Mouse (Mus musculus): Measurements from ENCODE around the gene H2-D1.

The H2-D1 gene

DNA sequence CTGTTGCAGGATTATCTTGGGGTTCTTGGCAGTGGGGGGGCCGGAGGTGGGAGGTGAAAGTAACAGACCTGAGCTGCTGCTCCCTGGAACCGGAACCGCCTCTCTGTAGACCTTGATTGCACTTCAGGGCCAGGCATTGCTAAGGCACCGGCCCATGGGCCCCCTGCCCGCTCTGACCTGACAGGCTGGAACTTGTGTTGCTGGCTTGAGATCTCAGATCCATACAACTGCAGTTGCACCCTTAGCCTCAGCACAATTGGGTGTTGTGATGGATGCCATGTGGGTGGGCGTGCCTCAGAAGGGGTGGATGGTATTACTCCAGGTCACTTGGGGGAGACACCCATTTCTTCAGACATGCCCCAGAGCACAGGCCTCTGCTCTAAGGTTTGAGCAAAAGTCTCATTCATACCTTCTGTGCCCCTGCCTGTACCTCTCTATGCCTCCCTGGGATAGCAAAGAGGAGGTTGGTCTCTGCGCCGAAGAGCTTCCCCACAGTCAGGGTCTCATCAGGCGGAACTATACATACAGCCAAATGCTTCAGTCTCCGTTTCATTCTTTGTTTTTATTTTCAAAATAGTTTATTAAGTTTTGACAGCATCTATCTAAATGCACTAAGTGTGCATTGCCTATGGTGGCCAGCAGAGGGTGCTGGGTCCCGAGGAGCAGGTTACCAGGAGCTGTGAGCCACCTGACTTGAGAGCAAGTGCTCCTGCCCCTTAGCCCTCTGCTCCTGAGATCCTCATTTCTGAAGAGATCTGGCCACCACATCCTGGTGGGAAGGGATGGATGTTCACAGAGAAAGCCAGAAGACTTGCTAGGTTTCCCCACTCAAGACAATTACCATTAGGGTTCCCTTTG is 8.1 kb upstream of the H2-D1 start:
- CTCF ChIA-PET, result interaction anchor here (0.6 to 5.7 kb wide), 5 partner anchors 9 to 352 kb away, joined by 3 to 25 read pairs (median 7); no protein-coding TSS in a partner anchor

DNA sequence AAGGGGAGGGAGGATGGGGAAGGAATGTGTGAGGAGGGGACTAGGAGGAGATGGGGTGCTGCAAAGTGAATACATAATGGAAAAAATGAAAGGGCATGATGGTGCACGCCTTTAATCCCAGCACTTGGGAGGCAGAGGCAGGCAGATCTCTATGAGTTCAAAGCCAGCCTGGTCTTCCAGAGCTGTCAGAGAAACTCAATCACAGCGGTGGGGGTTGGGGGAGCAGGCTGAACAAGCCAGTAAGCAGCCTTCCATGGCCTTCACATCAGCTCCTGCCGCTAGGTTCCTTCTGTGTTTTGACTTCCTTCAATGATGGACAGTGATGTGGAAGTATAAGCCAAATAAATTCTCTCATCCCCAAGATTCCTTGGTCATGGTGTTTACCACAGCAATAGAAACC is 7.2 kb upstream of the H2-D1 start:
- CTCF ChIA-PET, result interaction anchor here (0.6 to 5.7 kb wide), 4 partner anchors 9 to 1298 kb away, joined by 3 to 25 read pairs (median 8); no protein-coding TSS in a partner anchor

DNA sequence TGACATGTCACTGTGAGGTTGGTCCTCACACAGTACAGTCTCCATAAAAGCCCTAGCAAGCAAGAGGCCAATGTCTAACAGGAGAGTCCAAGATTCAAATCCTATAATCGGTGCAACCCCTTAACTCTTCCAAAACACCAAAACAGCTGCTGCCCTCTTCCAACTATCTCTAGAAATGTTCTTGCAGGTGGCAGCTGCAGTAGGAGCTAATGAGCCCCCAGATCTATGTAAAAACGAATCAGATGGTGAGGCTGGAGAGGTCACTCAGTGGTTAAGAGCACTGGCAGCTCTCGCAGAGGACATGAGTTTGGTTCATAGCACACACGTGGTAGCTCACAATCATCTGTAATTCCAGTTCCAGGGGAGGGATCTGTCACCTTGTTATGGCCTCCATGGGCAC is 6.8 kb upstream of the H2-D1 start:
- CTCF ChIA-PET, result interaction anchor here (0.6 to 5.7 kb wide), 3 partner anchors 10 to 1299 kb away, joined by 3 to 25 read pairs (median 7); no protein-coding TSS in a partner anchor

DNA sequence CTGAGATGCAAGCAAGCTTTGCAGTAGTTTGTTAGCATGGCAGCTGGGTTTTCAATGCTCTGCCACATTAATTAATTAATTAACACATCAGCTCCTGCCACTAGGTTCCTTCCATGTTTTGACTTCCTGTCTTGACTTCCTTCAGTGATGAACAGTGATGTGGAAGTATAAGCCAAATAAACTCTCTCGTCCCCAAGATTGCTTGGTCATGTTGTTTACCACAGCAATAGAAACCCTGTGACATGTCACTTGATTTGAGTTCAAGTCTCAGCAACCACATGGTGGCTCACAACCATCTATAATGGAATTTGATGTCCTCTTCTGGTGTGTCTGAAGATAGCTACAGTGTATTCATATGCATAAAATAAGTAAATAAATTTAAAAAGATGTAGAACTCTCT is 5.2 kb upstream of the H2-D1 start:
- CTCF ChIA-PET, result interaction anchor here (0.5 to 5.7 kb wide), 5 partner anchors 16 to 305 kb away, joined by 3 to 25 read pairs (median 3); partner anchors contain the start of gene Ddx39b

DNA sequence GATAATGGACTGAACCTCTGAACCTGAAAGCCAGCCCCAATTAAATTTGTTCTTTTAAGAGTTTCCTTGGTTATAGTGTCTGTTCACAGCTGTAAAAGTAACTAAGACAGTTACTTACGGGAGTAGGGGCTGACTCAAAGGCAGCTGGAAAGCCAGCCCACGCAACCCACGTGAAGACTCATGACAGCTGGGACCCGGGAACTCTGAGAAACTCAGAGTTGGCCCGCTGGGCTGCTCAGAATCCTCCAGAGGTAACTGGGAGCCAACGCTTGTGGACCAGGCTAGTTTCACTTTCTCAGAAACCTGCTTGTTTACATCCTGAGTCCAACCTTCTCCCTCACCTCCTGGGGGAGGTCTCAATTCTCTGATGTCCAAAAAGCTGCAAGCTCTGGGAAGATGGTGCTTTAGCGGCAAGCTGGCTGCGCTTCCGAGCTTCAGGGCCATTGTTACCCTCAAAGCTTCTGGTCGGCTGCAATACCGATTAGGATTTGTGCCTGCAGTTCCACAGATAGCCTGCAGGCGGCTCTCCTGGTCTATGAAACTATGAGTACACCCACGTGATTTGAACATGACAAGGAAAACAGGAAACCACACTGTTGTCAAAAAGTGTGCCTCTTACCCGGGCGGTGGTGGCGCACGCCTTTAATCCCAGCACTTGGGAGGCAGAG is 4.6 kb upstream of the H2-D1 start:
- CTCF ChIA-PET, result interaction anchor here (0.5 to 5.7 kb wide), 4 partner anchors 16 to 305 kb away, joined by 3 to 25 read pairs (median 4); partner anchors contain the start of gene Ddx39b

DNA sequence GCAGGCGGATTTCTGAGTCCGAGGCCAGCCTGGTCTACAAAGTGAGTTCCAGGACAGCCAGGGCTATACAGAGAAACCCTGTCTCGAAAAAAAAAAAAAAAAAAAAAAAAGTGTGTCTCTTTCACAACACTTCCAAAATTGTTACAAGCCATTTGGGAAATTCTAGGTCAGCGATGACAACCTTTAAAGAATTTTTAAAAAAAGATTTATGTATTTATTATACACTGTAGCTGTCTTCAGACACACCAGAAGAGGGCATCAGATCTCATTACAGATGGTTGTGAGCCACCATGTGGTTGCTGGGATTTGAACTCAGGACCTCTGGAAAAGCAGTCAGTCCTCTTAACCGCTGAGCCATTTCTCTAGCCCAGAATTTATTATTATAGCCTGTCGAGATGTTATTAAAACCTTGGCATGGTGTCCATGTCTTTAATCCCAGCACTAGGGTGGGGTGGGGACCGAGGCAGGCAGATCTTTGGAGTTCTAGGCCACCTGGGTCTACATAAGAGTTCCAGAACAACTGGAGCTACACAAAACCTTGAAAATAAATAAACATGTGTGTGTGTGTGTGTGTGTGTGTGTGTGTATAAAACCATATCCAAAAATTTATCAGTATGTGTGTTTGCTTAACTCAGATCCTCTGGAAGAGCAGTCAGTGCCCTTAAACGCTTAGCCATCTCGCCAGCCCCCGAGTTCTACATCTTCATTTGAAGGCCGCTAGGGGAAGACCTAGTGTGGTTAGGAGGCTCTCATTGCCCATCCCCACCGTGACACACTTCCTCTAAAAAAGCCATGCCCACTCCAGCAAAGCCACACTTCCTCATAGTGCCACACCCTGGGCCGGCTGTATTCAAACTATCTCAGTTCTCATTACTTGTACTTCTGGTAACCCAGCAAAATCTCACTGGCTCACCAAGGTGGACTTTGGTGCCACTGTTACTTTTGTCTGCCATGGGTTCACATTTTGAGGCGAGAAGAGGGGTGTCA is 3.7 kb upstream of the H2-D1 start:
- CTCF ChIA-PET, result interaction anchor here (2.2 to 5.7 kb wide), 2 partner anchors 11 to 16 kb away, joined by 9 to 25 read pairs; no protein-coding TSS in a partner anchor

DNA sequence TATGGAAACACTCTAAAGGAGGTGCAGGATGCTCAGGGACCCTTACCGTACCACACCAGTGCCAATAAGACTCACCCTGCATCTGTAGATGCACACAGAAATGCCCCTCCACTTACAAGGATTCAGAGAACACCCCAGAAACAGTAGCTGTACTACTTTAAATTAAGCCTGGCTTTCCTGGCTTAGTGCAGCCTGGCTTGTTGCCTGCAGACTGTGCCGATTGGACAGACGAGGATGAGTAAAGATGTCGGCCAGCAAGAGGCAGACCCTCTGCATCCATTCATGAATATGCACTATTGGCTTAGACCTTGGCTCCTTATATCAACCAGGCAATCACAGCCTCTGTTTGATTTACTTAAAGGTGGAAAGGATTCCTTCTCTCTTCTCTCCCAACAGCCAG is 2.9 kb upstream of the H2-D1 start:
- CTCF ChIA-PET, result interaction anchor here (0.6 to 2.2 kb wide), 2 partner anchors 10 to 88 kb away, joined by 6 to 9 read pairs; no protein-coding TSS in a partner anchor

DNA sequence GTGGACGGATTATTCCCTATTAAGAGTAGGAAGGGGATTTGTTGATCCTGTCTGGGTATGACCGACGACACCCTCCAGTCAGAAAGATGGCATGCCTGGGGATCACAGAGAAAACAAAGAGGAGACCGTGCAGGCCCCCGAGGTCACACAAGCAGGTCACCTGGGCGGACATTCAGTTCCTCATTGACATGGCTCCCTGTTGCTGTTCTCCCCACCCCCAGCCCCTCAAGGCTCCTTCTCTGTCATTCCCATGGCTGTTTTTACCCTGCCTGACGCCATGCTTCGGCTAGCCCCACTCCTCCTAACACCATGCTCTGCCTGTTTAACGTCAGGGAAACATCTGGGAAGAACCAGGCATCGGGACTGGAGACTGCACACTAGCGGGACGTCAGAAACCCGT is 879 bp upstream of the H2-D1 start:
- CTCF ChIA-PET, result no interaction called here

DNA sequence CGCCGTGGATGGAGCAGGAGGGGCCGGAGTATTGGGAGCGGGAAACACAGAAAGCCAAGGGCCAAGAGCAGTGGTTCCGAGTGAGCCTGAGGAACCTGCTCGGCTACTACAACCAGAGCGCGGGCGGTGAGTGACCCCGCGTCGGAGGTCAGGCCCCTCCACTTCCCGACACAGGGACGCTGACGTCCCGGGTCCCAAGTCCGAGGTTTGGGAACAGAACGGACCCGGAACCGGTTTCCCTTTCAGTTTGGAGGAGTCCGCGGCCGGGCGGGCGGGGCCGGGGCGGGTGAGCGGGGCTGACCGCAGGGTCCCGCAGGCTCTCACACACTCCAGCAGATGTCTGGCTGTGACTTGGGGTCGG is 973 bp downstream of the H2-D1 start:
- CTCF ChIA-PET, result no interaction called here

DNA sequence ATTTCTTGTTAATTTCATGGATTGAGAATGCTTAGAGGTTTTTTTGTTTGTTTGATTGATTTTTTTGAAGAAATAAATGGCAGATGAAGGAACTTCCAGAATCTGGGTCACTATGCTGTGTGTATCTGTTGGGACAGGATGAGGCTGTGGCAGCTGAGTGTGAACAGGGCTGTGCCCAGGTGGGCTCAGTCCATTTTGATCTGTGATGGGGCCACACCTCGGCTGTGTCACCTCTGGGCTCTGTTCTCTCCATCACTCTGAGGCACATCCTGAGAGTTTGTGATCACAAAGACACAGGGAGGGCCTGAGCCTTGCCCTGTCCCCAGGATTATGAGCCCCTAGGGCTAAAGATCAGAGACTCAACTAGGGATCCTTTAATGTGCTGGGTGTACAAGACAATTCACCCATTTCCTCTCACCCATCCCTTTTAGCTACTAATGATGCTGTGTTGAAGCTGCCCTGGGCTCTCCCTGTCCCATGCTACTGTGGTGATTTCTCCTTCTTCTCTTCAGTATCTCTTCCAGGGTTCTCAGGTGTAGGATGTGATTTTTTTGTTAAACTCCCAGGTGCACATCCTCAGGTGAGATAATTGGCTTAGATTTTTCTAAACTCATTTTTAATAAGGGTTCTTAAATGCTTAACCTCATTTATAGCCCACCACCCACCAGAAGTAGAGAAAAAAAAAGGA is 5.0 kb downstream of the H2-D1 start:
- CTCF ChIA-PET, result interaction anchor here (0.7 kb wide), 2 partner anchors 35 to 242 kb away, joined by 3 to 4 read pairs; no protein-coding TSS in a partner anchor

DNA sequence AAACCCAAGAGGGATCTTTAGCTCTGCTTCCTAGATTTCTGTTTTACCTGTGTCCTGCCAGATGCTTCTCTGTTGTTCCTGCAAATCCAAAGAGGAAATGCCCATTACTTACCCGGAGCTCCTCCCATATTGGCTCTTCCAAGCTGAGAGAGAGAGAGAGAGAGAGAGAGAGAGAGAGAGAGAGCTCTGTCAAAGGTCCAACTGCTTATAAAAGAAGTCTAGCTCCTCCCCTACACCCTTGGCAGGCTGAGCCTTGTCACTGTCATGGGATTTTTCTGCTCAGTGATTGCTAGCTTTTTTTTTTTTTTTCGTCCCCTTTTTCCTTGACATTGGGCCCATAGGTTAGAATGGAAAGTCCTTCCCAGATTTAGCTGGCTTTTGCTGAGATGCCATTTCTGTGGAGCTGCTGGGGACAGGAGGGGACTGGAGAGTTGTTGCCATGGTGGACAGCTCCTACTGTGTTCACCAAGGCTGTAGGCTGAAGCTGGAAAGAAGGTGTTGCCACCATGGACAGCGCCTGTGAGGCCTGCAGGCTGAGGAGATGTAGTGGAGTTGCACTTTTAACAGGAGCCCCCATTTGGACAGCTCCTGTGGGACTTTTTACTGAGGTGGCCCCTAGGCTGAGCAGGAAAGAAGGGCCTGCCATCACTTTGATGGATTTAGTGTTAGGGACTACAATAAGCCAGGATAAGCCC is 7.3 kb downstream of the H2-D1 start:
- CTCF ChIA-PET, result interaction anchor here (2.3 kb wide), 1 partner anchor 10 kb away, joined by 9 read pairs; no protein-coding TSS in a partner anchor

DNA sequence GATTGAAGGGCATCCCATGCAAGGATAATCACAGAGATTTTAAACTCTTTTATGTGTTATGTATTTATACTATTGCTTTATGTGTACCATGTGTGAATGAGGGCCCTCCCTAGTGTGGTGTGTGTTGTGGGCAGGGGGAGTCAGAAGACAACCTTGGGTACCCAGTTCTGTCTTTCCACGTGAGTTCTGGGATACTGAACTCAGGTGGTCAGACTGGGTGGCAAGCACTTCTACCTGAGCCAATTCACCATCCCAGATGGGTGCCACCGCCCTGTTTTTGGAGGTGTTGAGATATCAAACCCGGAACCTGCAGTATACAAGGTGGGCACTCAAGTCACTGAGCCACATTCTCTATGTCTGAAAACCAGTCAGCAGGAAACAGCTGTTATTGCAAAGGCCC is 9.7 kb downstream of the H2-D1 start:
- CTCF ChIA-PET, result interaction anchor here (0.7 kb wide), 1 partner anchor 389 kb away, joined by 9 read pairs; no protein-coding TSS in a partner anchor

DNA sequence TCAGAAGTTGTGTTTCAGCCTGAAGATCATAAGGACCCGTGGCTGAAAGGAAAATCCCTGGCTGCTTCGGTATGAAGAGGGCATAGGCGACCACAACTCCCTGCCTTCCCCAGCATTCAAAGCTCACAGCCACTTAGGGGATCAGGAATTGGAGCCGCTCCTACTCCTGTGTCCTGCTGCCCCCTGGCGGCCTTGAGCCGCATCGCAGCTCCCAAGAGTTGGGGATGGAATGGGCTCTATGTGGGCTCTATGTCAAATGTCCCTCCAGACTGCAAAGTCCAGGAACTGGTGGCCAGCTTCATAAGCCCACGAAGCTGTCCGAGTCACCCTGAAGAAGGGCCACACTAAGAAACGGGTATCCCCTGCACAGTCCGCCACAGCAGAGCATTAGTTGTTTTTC is 12.2 kb downstream of the H2-D1 start:
- CTCF ChIA-PET, result interaction anchor here (1.1 to 2.6 kb wide), 3 partner anchors 19 to 28 kb away, joined by 5 to 25 read pairs (median 8); no protein-coding TSS in a partner anchor

DNA sequence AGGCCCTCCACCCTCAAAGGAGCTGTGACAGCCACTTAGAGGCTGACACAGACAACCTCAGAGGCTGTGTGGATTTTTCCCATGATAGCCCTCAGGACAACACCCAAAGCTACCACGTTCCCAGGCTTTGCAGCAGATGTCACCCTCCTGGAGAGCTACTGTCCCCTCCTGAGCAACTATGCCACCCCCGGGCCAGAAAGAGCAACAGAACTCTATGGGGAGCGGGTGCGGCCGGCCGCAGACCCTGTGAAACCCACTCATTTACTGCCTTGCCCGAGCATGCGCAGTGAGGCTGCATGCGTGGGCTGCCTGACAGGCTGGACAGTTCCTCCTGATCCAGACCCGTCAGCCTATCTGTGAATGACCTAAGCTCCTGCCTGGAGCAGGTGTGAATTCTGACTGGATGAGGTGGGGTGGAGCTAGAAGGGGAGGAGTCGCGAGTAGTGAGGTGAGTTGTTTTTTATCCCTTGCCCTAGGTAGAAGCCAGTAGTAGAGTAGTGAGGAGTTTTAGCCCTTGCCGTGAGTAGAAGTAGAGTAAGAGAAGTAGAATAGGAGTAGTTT is 13.9 kb downstream of the H2-D1 start:
- CTCF ChIA-PET, result interaction anchor here (0.7 kb wide), 1 partner anchor 34 kb away, joined by 3 read pairs; no protein-coding TSS in a partner anchor

DNA sequence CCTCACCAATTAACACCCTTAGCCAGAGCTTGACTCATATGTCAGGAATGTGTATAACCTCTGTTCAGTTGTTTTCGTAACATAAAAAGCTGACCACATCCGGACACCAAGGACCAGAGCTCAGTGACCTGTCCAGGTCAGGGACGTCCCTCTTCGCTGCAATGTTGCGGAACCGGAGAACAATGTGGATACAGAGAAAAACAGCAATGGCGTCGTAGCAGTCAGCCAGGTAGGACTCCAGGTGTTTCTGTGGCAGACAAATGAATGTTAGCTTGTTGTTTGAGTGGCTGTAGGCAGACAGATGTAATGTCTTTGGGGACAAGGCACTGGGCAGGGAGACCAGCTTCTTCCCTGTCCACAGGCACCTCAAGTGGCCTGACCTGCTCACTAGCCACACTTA is 15.5 kb downstream of the H2-D1 start:
- CTCF ChIA-PET, result no interaction called here

DNA sequence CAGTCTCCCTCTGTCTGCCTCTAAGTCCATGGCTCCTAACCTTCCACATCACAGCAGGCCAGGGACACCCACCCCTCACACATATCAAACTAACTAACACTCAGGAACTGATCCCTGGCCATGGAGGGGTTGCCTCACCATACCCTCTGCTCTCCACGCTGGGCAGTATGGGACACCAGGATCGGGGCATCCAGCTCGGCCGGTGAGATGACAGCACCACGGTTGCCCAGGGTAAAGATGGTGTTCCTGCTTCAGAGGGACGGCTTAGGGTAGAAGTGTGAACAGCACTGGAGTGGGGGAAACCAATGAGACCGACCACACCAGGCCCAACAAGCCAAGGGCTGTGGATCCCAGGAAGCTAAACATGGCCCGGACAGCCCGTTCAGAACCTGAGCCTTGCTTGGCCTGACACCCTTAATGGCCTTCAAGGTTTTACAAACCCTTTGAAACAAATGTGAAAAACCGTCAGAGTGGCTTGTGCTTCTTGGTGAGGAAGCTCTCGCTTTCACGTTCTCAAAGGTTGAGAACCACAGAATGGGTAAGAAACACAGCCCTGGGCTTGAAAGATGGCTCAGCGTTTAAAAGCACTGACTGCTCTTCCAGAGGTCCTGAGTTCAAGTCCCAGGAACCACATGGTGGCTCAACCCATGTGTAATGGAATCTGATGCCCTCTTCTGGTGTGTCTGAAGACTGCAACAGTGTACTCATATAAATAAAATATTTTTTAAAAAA is 16.6 kb downstream of the H2-D1 start:
- CTCF ChIA-PET, result no interaction called here

DNA sequence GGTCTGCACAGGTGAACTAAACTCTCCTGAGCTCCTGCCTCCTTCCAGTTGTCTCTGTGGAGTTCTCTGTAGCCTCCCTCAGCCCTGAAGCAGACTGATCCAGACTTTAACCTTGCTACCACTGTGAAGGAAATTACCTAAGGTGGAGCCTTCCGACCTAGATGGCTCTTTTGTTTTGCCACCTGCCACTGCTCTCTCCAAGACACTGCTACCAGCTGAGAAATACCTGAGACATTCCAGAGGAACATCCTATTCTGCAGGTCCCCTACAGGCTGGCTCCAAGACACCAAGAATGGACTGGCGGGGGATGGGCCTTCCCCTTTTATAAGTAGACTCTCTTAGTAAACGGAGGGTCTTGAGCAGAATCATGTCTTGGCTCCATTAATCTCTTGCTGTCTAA is 17.7 kb downstream of the H2-D1 start:
- CTCF ChIA-PET, result no interaction called here

DNA sequence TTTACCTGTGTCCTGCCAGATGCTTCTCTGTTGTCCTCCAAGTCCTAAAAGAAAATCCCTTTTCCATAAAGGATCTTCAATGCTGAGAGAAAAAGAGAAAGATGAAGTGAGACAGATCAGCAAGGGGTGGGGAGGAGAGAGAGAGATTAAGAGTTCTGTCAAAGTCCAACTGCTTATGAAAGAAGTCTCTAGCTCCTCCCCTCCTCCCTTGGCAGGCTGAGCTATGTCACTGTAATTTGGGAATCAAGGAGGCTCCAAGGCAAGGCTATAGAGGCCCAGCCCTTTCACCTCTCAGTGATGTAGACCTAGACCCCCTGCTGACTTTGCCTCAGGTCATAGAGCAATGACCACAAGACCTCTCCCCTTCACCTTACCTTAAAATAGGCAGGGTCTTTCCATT is 22.9 kb downstream of the H2-D1 start:
- CTCF ChIA-PET, result interaction anchor here (0.6 kb wide), 1 partner anchor 31 kb away, joined by 3 read pairs; no protein-coding TSS in a partner anchor

DNA sequence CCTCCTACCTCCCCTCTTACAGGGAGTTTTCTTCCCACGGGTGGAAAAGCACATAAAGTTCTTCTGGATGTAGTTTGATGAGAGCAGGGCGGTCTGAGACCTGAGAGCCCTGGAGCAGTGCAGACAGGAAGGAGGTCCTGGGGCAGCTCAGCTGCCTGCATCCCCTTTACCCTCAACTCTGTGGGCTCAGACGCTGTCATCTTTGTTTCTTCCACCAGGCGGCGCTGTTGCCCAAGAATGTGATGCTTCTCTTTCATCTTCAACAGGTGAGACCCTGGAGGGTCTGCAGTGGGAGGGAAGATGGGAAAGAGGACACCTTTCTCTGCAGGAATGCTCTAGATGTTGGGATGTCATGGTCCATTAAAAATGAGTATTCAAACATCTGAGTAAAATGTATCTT is 33.3 kb downstream of the H2-D1 start:
- CTCF ChIA-PET, result interaction anchor here (0.6 kb wide), 1 partner anchor 24 kb away, joined by 3 read pairs; no protein-coding TSS in a partner anchor
